Mouse (Mus musculus) lung, postnatal 10 days (tissue): ENCODE data around the gene Btf3l4.

Experiments
- DNase-seq: peaks from one replicate; pipeline ENCODE4 v3.0.0; 2021

Gene Btf3l4

GRCm38 (mm10) chr4:108811550-108811949 is 21.9 kb downstream of the Btf3l4 start:
- DNase-seq = no peak

DNA sequence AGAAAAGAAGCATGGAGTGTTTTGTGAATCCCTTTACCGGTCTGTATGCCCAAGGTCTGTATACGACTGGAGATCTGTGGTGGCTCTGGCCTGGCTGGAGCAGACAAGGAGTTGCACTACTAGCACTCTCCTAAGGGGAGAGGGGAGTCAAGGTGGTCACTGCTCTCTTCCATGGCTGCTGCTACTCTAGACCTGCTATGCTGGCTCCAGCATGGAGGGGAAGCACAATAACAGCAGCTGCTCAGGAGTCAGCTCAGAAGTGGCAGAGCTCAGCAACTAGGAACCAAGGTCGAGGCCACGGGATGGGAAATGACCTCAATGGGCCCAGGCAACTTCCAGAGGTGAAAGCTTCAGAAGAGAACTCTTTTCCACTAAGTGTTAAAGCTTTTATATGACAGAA is 22.3 kb downstream of the Btf3l4 start:
- DNase-seq = no peak

- DNase-seq = no peak
These were observed 29.9 kb downstream of the Btf3l4 start for GRCm38 (mm10) chr4:108803535-108803934.

DNA sequence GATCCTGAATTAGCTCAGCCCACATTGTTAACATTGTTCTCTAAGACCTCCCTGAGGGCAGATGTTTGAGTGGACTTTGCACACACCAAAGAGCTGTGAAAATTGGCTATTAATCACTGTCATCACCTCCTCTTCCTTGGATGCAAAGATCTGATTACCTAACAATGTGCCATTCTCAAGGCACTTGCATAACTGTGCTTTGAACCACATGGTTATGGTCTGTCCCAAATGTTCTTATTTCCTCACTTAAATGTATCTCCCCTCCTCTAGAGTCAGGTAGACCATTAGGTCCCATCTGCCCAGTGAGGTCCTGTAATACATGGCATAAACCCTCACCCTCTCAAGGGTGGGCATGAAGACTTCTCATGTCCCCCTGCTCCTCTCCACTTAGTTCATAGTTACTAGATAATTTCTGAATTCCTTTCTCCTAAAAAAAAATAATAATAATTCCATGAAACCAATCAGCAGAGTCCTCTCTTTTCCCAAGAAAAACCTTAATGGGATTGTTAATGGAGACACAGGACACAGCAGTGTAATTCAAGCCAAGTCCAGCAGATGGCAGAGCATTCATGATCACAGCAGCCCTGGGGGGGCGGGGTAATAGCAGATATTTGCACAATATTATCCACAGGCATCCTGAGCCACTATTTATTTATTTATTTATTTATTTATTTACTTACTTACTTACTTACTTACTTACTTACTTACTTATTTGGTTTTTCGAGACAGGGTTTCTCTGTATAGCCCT is 35.2 kb downstream of the Btf3l4 start:
- DNase-seq = peak; percentile 88

DNA sequence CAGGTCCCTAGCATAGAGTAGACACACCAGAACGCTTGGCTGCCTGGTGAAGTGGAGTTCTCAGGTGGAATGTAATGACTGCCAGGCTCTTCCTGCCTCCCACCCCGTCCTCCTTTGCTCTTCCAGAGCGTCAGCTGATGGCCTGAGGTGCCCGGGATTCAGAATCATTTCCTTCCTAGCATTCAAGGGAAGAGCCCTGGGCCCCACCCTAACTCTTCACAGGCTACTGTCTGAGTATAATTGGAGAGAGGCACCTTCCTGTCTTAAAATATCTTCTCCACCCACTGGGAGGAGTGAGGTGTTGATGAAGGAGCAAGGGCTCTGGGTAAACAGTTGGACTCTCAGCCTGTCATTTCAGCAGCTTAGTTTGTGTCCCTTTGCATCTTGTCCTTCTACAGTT is 36.7 kb downstream of the Btf3l4 start:
- peak; percentile 28 for DNase-seq

- DNase-seq = no peak
These were observed 39.5 kb downstream of the Btf3l4 start for GRCm38 (mm10) chr4:108793941-108794340.

GRCm38 (mm10) chr4:108790507-108790906 is 42.9 kb downstream of the Btf3l4 start:
- DNase-seq = no peak

DNA sequence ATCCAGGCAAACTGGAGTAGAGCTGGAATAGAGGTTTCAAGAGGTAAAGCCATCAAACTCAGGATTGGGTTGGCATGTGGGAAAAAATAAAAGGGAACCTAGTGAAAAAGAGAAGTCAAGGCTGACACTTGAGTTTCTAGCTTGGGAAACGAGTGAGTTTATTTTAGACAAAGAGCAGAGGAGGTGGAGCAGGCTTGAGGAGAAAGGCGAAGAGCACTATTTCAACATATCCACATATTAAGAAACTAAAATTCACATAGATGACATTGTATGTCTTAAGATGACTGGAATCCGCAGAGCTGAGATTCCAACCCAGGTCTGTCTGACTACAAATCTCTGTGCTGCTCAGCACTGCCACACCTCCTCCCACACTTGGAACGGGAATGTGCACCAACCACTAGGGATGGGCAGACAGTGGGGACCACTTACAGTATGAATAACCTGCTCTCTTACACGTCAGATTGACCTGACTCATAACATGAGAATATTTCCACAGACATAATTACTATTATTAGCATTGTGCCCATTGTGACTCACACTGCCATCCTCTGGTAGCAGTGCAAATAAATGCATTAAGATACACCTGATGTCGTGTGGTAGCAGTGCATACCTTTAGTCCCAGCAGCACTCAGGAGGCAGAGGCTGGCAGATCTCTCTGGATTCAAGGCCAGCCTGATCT is 44.0 kb downstream of the Btf3l4 start:
- no peak for DNase-seq

GRCm38 (mm10) chr4:108782421-108783085 is 50.9 kb downstream of the Btf3l4 start:
- no peak for DNase-seq

DNA sequence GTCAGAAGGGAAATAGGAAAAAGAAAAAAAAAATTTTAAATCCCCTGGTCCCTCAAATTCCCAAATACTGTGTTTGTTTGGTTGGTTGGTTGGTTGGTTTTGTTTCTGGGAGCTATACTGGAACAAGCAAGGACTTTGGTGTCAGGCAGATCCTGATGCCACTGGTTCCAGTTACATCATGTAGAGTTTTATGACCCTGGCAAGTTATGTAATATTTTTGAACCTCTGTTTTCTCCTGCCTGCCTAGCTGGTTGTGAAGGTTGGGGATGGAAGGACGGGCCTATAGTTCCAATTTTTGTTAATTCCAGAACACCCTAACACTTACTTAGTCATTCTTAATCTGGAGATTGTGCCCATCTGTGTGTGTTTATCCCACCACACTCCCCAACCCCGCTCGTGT is 51.8 kb downstream of the Btf3l4 start:
- no peak for DNase-seq

DNA sequence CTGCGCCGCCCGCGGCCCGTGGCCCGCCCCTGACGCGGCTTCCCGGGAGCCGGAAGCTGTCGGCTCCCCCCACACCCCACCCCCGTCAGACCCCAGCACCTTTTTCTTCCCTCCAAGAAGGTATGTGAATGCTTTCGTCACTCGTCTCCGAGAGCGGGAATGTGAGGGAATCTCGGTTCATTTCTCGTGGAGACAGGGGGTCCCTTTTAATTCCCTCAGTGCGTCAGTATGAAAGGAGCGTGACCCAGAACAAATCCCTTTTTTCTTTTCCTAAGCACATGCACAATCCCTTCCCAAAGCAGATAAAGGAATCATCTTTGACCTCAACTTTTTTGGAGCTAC is 52.6 kb downstream of the Btf3l4 start:
- no peak for DNase-seq

- DNase-seq = peak; percentile 84
These were observed 53.2 kb downstream of the Btf3l4 start, which contains the start of gene Zfyve9 for GRCm38 (mm10) chr4:108780057-108780863. Zfyve9 (minus strand) TSS chr4:108780798.

- DNase-seq = no peak
These were observed 53.7 kb downstream of the Btf3l4 start for GRCm38 (mm10) chr4:108779763-108780056.

GRCm38 (mm10) chr4:108768527-108768926 is 64.9 kb downstream of the Btf3l4 start:
- no peak for DNase-seq
